Mouse (Mus musculus) c-Kit-negative CD71-positive TER-119-positive erythroid progenitor cells, embryonic 14.5 days (primary cell): ENCODE measurements around the gene Gm3417.
"Not testable (repeated sequence)": the region's sequence is repeated elsewhere in the genome, so short reads cannot be mapped to it uniquely, and the experiment has no call there.

ENCODE experiments used
- DNase-seq: peaks from one replicate; pipeline ENCODE4 v3.0.0-alpha.2; 2013; ENCODE audit warnings: low read depth, low spot score

Gm3417 gene

GRCm38 (mm10) chr17:14958686-14959327 is 19.8 kb downstream of the Gm3417 start:
- no peak for DNase-seq

DNA sequence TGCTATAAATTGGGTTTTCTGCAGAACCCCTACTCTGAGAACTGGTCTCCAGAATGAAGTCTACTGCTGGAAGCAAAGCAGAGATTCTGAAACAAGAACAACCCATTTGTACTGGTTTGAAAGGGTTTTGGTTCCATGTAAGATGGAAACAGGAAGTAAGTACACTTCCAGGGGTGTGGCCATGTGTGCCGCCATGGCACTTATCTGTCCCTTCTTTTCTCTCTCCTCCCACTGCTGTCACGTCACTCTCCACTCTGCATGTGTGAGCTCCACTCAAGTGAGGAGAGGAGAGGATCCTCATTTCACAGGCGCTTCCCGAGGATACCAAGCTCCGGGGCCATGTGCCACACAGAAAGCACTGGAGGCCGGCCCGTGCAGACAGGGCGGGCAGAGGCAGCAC is 25.1 kb downstream of the Gm3417 start:
- no peak for DNase-seq

- DNase-seq = no peak
Observed at GRCm38 (mm10) chr17:14949161-14949827, 29.3 kb downstream of the Gm3417 start.

DNA sequence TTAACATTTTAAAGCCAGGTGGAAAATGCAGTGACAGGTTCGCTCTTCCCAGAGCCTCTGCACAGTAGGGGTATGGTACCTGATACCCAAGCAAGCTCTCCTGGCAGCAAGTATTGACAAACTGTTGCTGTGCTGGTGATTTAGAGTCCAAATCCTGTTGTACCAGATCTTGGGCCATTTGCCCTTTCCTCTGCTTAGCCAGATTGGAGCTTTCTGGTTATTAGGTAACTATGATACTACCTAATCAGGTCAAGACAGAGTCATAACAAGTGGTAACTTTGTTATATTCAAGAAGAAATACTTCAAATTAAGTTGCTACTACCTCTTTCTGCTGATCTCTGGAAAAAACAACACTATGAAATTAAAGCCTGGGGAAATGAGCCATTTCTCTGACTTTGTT is 34.0 kb downstream of the Gm3417 start:
- DNase-seq = no peak

- DNase-seq = no peak
Observed at GRCm38 (mm10) chr17:14943729-14944059, 34.9 kb downstream of the Gm3417 start.

GRCm38 (mm10) chr17:14943009-14943728 is 35.4 kb downstream of the Gm3417 start, which contains the start of the genes Wdr27 and 1600012H06Rik:
TSS of gene Wdr27 (minus strand) at chr17:14943158.
TSS of gene 1600012H06Rik (plus strand) at chr17:14943184.
- peak; percentile 96 for DNase-seq

DNA sequence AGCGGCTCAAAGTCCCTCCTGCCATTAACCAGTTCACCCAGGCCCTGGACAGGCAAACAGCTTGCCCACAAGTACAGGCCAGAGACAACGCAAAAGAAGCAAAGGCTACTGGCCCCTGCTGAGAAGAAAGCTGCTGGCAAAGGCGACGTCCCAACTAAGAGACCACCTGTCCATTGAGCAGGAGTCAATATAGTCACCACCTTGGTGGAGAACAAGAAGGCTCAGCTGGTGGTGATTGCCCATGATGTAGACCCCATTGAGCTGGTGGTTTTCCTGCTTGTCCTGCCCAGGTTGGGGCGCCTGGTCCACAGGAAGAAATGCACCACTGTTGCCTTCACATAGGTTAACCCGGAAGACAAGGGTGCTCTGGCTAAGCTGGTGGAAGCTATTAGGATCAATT is 36.4 kb downstream of the Gm3417 start:
- not testable (repeated sequence) for DNase-seq

- no peak for DNase-seq
Observed at GRCm38 (mm10) chr17:14935841-14936605, 42.6 kb downstream of the Gm3417 start.

- DNase-seq = not testable (repeated sequence)
Observed at GRCm38 (mm10) chr17:14935280-14935679, 43.3 kb downstream of the Gm3417 start.

GRCm38 (mm10) chr17:14931469-14931868 is 47.1 kb downstream of the Gm3417 start:
- no peak for DNase-seq

DNA sequence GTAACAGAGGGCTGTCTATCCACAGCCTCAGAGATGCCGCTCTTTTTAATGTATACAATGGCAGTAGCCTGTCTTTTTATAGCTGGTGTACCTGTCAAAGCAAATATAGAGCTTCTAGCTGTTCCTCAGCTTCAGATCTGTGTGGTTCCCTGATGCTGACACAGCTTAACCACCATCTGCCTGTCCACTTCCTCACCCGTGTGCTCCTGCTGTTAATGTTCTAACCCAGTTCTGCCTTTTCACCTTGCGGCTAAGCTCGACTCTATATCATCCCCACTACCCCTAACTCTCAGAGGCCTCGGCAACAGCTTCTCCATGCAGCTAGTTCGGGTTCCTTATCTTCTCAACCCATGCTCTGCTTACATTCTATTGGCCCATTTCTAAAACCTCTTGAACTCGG is 47.9 kb downstream of the Gm3417 start:
- DNase-seq = no peak

DNA sequence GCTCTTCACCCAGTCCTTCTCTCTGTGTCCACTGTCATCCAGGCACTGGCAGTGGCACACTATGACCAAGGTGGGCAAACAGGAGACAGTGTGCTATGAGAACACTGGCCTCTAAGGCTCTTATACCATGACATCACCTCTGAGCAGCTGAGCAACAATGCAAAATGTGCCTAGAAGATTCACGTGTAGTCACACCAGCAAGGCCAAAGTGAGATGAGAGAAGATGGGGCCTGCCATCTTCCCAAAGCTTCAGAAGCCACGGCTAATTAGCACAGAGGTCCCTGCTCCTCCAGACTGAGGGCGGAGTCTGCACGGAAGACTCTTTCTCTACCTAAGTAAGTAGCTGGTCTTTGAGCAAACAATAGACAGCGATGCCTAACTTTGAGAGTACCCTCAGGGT is 50.0 kb downstream of the Gm3417 start:
- DNase-seq = no peak

- DNase-seq = no peak
Observed at GRCm38 (mm10) chr17:14927644-14928218, 50.9 kb downstream of the Gm3417 start.

- no peak for DNase-seq
Observed at GRCm38 (mm10) chr17:14921582-14921981, 57.0 kb downstream of the Gm3417 start.

DNA sequence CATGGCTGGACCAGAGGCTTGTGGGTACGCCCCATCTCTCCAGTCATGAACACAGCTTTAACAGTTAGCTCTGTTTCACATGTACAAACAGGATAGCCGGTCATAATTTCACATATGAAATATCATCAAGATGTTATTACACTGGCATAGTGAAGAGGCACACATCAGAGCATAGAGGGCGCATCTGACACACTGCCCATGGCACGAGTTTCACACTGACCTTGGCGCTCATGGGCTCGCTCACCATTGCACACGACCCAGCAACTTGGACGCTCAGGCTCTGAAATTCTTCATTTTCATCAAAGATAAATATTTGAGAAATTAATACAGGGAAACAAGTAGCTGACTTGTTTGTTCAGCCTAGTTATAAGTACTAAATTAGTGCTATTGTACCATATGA is 60.7 kb downstream of the Gm3417 start:
- no peak for DNase-seq

- no peak for DNase-seq
Observed at GRCm38 (mm10) chr17:14914401-14914800, 64.2 kb downstream of the Gm3417 start.
